Mouse (Mus musculus) liver, embryonic 12.5 days (tissue): ENCODE measurements around the gene Ksr2. TPM values are rescaled to one million over a fixed set of nuclear protein-coding genes. Genes with fewer than 3 reads are reported as not detected.

Source experiments
- ATAC-seq: fragments of 200-750 bp; cut with Nextera tagmentation; 2 replicates; pipeline ENCODE4 v1.8.0; 2017; ENCODE audit warnings: moderate number of reproducible peaks, mild to moderate bottlenecking, moderate library complexity
- H3K27ac ChIP-seq: fragments of 300-500 bp; sonication (generic); 2 replicates; pipeline ENCODE4 v1.5.1; 2016; ENCODE audit warnings: mild to moderate bottlenecking
- H3K27me3 ChIP-seq: fragments of 300-500 bp; sonication (generic); replicated peaks from 2 replicates; pipeline ENCODE4 v1.6.1; 2016; ENCODE audit warnings: mild to moderate bottlenecking, moderate library complexity
- H3K36me3 ChIP-seq: fragments of 300-500 bp; sonication (generic); 2 replicates; pipeline ENCODE4 v1.6.1; 2016; ENCODE audit warnings: mild to moderate bottlenecking, moderate library complexity
- H3K4me1 ChIP-seq: fragments of 300-500 bp; sonication (generic); 2 replicates; pipeline ENCODE4 v1.6.1; 2016
- H3K4me2 ChIP-seq: fragments of 300-500 bp; sonication (generic); 2 replicates; pipeline ENCODE4 v1.6.1; 2016; ENCODE audit warnings: mild to moderate bottlenecking, moderate library complexity
- H3K4me3 ChIP-seq: fragments of 300-500 bp; sonication (generic); 2 replicates; pipeline ENCODE4 v1.5.1; 2016; ENCODE audit warnings: mild to moderate bottlenecking, moderate library complexity
- H3K9ac ChIP-seq: fragments of 300-500 bp; sonication (generic); 2 replicates; pipeline ENCODE4 v1.6.1; 2016; ENCODE audit warnings: mild to moderate bottlenecking, moderate library complexity
- H3K9me3 ChIP-seq: fragments of 300-500 bp; sonication (generic); replicated peaks from 2 replicates; pipeline ENCODE4 v1.6.1; 2016; ENCODE audit warnings: mild to moderate bottlenecking, moderate library complexity
- WGBS: fragments of 180-500 bp; shearing (Covaris S2); methylation state at CpG from one replicate; pipeline ENCODE4 v1.1.7; 2016; ENCODE audit not compliant: insufficient replicate concordance; 5-methylcytosine and 5-hydroxymethylcytosine counted together
- polyA plus RNA-seq: library from polyadenylated mRNA; unstranded; fragments of >200 nt; fragmentation: Nextera tagmentation; extraction: Ambion mirVana; gene quantifications from 2 replicates; pipeline ENCODE4 v1.2.1, GENCODE M21; 2016

The Ksr2 gene
- polyA plus RNA-seq, 1 experiment from 2014 or later: not detected

GRCm38 (mm10) chr5:117711636-117712035, 297.8 kb downstream of the Ksr2 start:
- no peaks in the 10 kb centered on the region for H3K36me3 ChIP-seq
- no peak overlapping the region for H3K27ac ChIP-seq
- no peak overlapping the region for H3K4me3 ChIP-seq
- ATAC-seq: no peak
- no peaks in the 10 kb centered on the region for H3K27me3 ChIP-seq
- 0 out of 2 replicates have a peak, but pooled peaks cover 5% of the 10 kb centered on the region for H3K9me3 ChIP-seq
- no peak overlapping the region for H3K9ac ChIP-seq
- H3K4me2 ChIP-seq: no peak overlapping the region
- no peaks in the 10 kb centered on the region for H3K4me1 ChIP-seq
- 78% methylated on average over 10 of the region's 10 CpGs for WGBS

- H3K27me3 ChIP-seq: no peaks in the 10 kb centered on the region
- no peaks in the 10 kb centered on the region for H3K36me3 ChIP-seq
- H3K27ac ChIP-seq: no peak overlapping the region
- no peak for ATAC-seq
- H3K9ac ChIP-seq: no peak overlapping the region
- H3K4me1 ChIP-seq: no peaks in the 10 kb centered on the region
- 72% methylated on average over 12 of the region's 12 CpGs for WGBS
- H3K9me3 ChIP-seq: 0 out of 2 replicates have a peak, but pooled peaks cover 5% of the 10 kb centered on the region
- H3K4me2 ChIP-seq: no peak overlapping the region
- H3K4me3 ChIP-seq: no peak overlapping the region
Observed at GRCm38 (mm10) chr5:117712207-117712606, 298.4 kb downstream of the Ksr2 start.

- Histone ChIP-seq H3K27me3 (0 out of 2 replicates have a peak, but pooled peaks cover 10% of the 10 kb centered on the region), H3K27ac (no peak overlapping the region), H3K9me3 (no peaks in the 10 kb centered on the region), H3K4me2 (no peak overlapping the region), H3K4me3 (no peak overlapping the region), H3K4me1 (no peaks in the 10 kb centered on the region), H3K36me3 (no peaks in the 10 kb centered on the region), H3K9ac (no peak overlapping the region)
- no peak for ATAC-seq
- WGBS: 73% methylated on average over 9 of the region's 9 CpGs
Observed at GRCm38 (mm10) chr5:117717120-117717519, 303.3 kb downstream of the Ksr2 start.

- ATAC-seq: no peak
Observed at GRCm38 (mm10) chr5:117723316-117723715, 309.5 kb downstream of the Ksr2 start.

GRCm38 (mm10) chr5:117726548-117726947, 312.7 kb downstream of the Ksr2 start:
- no peaks in the 10 kb centered on the region for H3K36me3 ChIP-seq
- no peaks in the 10 kb centered on the region for H3K4me1 ChIP-seq
- no peak overlapping the region for H3K27ac ChIP-seq
- ATAC-seq: no peak
- 0 out of 2 replicates have a peak, but pooled peaks cover under 1% of the 10 kb centered on the region for H3K27me3 ChIP-seq
- no peak overlapping the region for H3K4me3 ChIP-seq
- no peak overlapping the region for H3K4me2 ChIP-seq
- WGBS: 68% methylated on average over 6 of the region's 6 CpGs
- 0 out of 2 replicates have a peak, but pooled peaks cover 4% of the 10 kb centered on the region for H3K9me3 ChIP-seq
- no peak overlapping the region for H3K9ac ChIP-seq

More at GRCm38 (mm10) chr5:117723316-117723715, 309.5 kb downstream of the Ksr2 start:
- WGBS: 68% methylated on average over 4 of the region's 4 CpGs
- Histone ChIP-seq H3K36me3 (no peaks in the 10 kb centered on the region), H3K27me3 (0 out of 2 replicates have a peak, but pooled peaks cover 10% of the 10 kb centered on the region), H3K9me3 (0 out of 2 replicates have a peak, but pooled peaks cover 4% of the 10 kb centered on the region), H3K4me1 (no peaks in the 10 kb centered on the region), H3K4me3 (no peak overlapping the region), H3K4me2 (no peak overlapping the region), H3K9ac (no peak overlapping the region), H3K27ac (no peak overlapping the region)

GRCm38 (mm10) chr5:117727138-117727537, 313.3 kb downstream of the Ksr2 start:
- H3K36me3 ChIP-seq: no peaks in the 10 kb centered on the region
- H3K9me3 ChIP-seq: 0 out of 2 replicates have a peak, but pooled peaks cover 4% of the 10 kb centered on the region
- no peak for ATAC-seq
- H3K27ac ChIP-seq: no peak overlapping the region
- H3K27me3 ChIP-seq: no peaks in the 10 kb centered on the region
- no peak overlapping the region for H3K4me2 ChIP-seq
- 50% methylated on average over 7 of the region's 7 CpGs for WGBS
- H3K4me1 ChIP-seq: no peaks in the 10 kb centered on the region
- H3K9ac ChIP-seq: no peak overlapping the region
- H3K4me3 ChIP-seq: no peak overlapping the region

GRCm38 (mm10) chr5:117731311-117731710, 317.5 kb downstream of the Ksr2 start:
- Histone ChIP-seq H3K9me3 (no peaks in the 10 kb centered on the region), H3K27ac (no peak overlapping the region), H3K4me2 (no peak overlapping the region), H3K4me1 (no peaks in the 10 kb centered on the region), H3K4me3 (no peak overlapping the region), H3K36me3 (no peaks in the 10 kb centered on the region), H3K9ac (no peak overlapping the region), H3K27me3 (no peaks in the 10 kb centered on the region)
- no peak for ATAC-seq
- 59% methylated on average over 6 of the region's 6 CpGs for WGBS

GRCm38 (mm10) chr5:117744654-117745178, 330.9 kb downstream of the Ksr2 start:
- H3K9ac ChIP-seq: no peak overlapping the region
- H3K36me3 ChIP-seq: no peaks in the 10 kb centered on the region
- H3K27me3 ChIP-seq: no peaks in the 10 kb centered on the region
- no peak overlapping the region for H3K27ac ChIP-seq
- no peak overlapping the region for H3K4me3 ChIP-seq
- no peak for ATAC-seq
- no peaks in the 10 kb centered on the region for H3K4me1 ChIP-seq
- H3K9me3 ChIP-seq: no peaks in the 10 kb centered on the region
- no peak overlapping the region for H3K4me2 ChIP-seq
- 44% methylated on average over 11 of the region's 11 CpGs for WGBS

GRCm38 (mm10) chr5:117749353-117749752, 335.6 kb downstream of the Ksr2 start:
- 0 out of 2 replicates have a peak, but pooled peaks cover 3% of the 10 kb centered on the region for H3K9me3 ChIP-seq
- no peak overlapping the region for H3K27ac ChIP-seq
- no peak overlapping the region for H3K4me3 ChIP-seq
- no peak overlapping the region for H3K9ac ChIP-seq
- no peak for ATAC-seq
- H3K4me2 ChIP-seq: no peak overlapping the region
- WGBS: 35% methylated on average over 5 of the region's 5 CpGs
- no peaks in the 10 kb centered on the region for H3K27me3 ChIP-seq
- no peaks in the 10 kb centered on the region for H3K36me3 ChIP-seq
- no peaks in the 10 kb centered on the region for H3K4me1 ChIP-seq

GRCm38 (mm10) chr5:117757696-117758482, 344.1 kb downstream of the Ksr2 start:
- no peaks in the 10 kb centered on the region for H3K36me3 ChIP-seq
- no peak overlapping the region for H3K27ac ChIP-seq
- H3K27me3 ChIP-seq: no peaks in the 10 kb centered on the region
- peaks cover 14% of the 10 kb centered on the region; the same call in 1 of the 2 replicates for H3K9me3 ChIP-seq
- H3K4me2 ChIP-seq: no peak overlapping the region
- no peak overlapping the region for H3K9ac ChIP-seq
- no peaks in the 10 kb centered on the region for H3K4me1 ChIP-seq
- no peak for ATAC-seq
- no peak overlapping the region for H3K4me3 ChIP-seq
- WGBS: 41% methylated on average over 12 of the region's 12 CpGs

- WGBS: 55% methylated on average over 9 of the region's 9 CpGs
- Histone ChIP-seq H3K4me2 (no peak overlapping the region), H3K36me3 (no peaks in the 10 kb centered on the region), H3K27me3 (no peaks in the 10 kb centered on the region), H3K4me1 (no peaks in the 10 kb centered on the region), H3K9ac (no peak overlapping the region), H3K4me3 (no peak overlapping the region), H3K9me3 (peaks cover 11% of the 10 kb centered on the region; the same call in 1 of the 2 replicates), H3K27ac (no peak overlapping the region)
- ATAC-seq: no peak
Observed at GRCm38 (mm10) chr5:117761181-117761832, 347.5 kb downstream of the Ksr2 start.

- Histone ChIP-seq H3K4me1 (no peaks in the 10 kb centered on the region), H3K36me3 (no peaks in the 10 kb centered on the region), H3K27me3 (no peaks in the 10 kb centered on the region), H3K4me3 (no peak overlapping the region), H3K27ac (no peak overlapping the region), H3K4me2 (no peak overlapping the region), H3K9me3 (peaks cover 11% of the 10 kb centered on the region; the same call in 1 of the 2 replicates), H3K9ac (no peak overlapping the region)
- 69% methylated on average over 9 of the region's 9 CpGs for WGBS
- no peak for ATAC-seq
Observed at GRCm38 (mm10) chr5:117764496-117764895, 350.7 kb downstream of the Ksr2 start.
